In the genomic region with DNA sequence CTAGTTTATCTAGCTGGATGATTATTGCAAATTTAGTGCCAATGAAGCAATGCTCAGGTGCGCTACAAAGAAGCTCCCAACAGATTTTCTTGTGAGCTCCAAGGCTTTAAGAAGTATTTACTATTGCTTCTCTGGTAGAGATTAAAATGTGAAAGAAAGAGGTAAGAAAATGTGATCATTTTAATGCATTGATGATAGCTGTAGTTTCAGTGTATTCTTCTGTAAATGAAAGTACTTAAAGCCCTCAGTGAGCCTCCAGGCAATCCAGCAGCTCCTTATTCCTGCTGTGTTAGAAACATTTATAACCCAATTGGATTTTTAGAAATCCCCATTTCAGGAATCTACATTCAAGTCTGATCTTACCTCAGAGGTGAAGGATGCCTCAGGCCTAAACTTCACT, we compare ENCODE assay signal across 19 mouse cellular contexts.
"Had no signal": no experiment of that assay in that cellular context is flagged by ENCODE, and none has a peak within 500 bp of the region (broad histone marks: within the 10 kb centered on the region; RNA-seq: fewer than 3 reads in every experiment).

No protein-coding gene starts in this region.

- H3K4me1 ChIP-seq: liver, embryonic 15.5 days; lung, embryonic 15.5 days; megakaryocyte, embryonic 14.5 days; midbrain, embryonic 12.5 days; midbrain, embryonic 15.5 days; neural tube, embryonic 12.5 days; stomach, embryonic 15.5 days had no signal

- H3K27me3 ChIP-seq: liver, embryonic 15.5 days; lung, embryonic 15.5 days; megakaryocyte, embryonic 14.5 days; midbrain, embryonic 12.5 days; midbrain, embryonic 15.5 days; neural tube, embryonic 12.5 days; stomach, embryonic 15.5 days had no signal

- ATAC-seq: liver, postnatal 0 days; lung, postnatal 0 days; midbrain, embryonic 15.5 days had no signal

- DNase-seq: liver, postnatal 0 days; lung, adult 2 months; lung, postnatal 14 days; lung, postnatal 36 days; right cerebral cortex, postnatal 14 days; spleen, adult 18-20 months; thymus, adult 2 months; thymus, postnatal 25 days; thymus, postnatal 4 days had no signal

- H3K4me2 ChIP-seq: liver, embryonic 15.5 days; lung, embryonic 15.5 days; midbrain, embryonic 12.5 days; midbrain, embryonic 15.5 days; neural tube, embryonic 12.5 days; stomach, embryonic 15.5 days had no signal

- H3K36me3 ChIP-seq: liver, embryonic 15.5 days; lung, embryonic 15.5 days; midbrain, embryonic 12.5 days; midbrain, embryonic 15.5 days; neural tube, embryonic 12.5 days; stomach, embryonic 15.5 days had no signal

- H3K4me3 ChIP-seq: liver, embryonic 15.5 days; lung, embryonic 15.5 days; megakaryocyte, embryonic 14.5 days; midbrain, embryonic 12.5 days; midbrain, embryonic 15.5 days; neural tube, embryonic 12.5 days; stomach, embryonic 15.5 days had no signal

- H3K9me3 ChIP-seq: liver, embryonic 15.5 days; lung, embryonic 15.5 days; megakaryocyte, embryonic 14.5 days; midbrain, embryonic 12.5 days; midbrain, embryonic 15.5 days; neural tube, embryonic 12.5 days; stomach, embryonic 15.5 days had no signal

- H3K27ac ChIP-seq: liver, embryonic 15.5 days; lung, embryonic 15.5 days; macrophage; midbrain, embryonic 12.5 days; midbrain, embryonic 15.5 days; neural tube, embryonic 12.5 days; stomach, embryonic 15.5 days; stomach, postnatal 0 days had no signal

- H3K9ac ChIP-seq: liver, embryonic 15.5 days; liver, postnatal 0 days; lung, embryonic 15.5 days; midbrain, embryonic 12.5 days; midbrain, embryonic 15.5 days; neural tube, embryonic 12.5 days; stomach, embryonic 15.5 days had no signal
